Mouse (Mus musculus): ENCODE measurements around the gene Tmem204. TPM values are rescaled to one million over a fixed set of nuclear protein-coding genes. Genes with fewer than 3 reads are reported as not detected.
A peak's percentile ranks its signal among the peaks of the same experiment; 100 is the strongest.

Tmem204 gene
- polyA plus RNA-seq, 1 experiment from 2014 or later, result 6.1 TPM

DNA sequence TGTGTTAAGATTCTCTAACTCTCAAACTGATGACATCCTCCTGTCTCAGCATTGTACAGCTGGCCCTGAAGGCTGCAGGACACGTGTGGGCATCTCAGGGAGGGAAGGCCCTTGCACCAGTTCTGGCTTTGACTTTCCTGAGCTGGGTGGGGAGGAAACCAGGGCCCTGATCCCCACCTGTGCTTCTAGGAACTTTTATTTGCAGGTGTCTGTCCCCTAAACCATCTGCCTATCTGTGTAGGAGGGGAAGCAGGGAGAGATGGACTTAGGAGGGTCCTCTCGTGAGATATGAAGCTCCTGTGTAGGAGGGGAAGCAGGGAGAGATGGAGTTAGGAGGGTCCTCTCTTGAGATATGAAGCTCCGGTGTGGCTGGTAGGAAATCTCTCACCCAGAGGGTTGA, 504 bp downstream of the Tmem204 start:
- H3K27ac ChIP-seq, result peak overlapping the region; percentile 99
- H3K4me2 ChIP-seq, result no peak overlapping the region
- H3K9ac ChIP-seq, result no peak overlapping the region
- no peaks in the 10 kb centered on the region; the same call in 1 of the 2 replicates for H3K27me3 ChIP-seq (replicated peaks)
- H3K36me3 ChIP-seq, result peaks cover 1% of the 10 kb centered on the region; the same call in 1 of the 2 replicates
- ATAC-seq, result no peak
- H3K4me3 ChIP-seq, result no peak overlapping the region
- 60% methylated on average over 3 of the region's 3 CpGs for WGBS (ENCODE audit: insufficient replicate concordance)
- peaks cover 67% of the 10 kb centered on the region for H3K4me1 ChIP-seq
- H3K9me3 ChIP-seq (replicated peaks), result no peaks in the 10 kb centered on the region

DNA sequence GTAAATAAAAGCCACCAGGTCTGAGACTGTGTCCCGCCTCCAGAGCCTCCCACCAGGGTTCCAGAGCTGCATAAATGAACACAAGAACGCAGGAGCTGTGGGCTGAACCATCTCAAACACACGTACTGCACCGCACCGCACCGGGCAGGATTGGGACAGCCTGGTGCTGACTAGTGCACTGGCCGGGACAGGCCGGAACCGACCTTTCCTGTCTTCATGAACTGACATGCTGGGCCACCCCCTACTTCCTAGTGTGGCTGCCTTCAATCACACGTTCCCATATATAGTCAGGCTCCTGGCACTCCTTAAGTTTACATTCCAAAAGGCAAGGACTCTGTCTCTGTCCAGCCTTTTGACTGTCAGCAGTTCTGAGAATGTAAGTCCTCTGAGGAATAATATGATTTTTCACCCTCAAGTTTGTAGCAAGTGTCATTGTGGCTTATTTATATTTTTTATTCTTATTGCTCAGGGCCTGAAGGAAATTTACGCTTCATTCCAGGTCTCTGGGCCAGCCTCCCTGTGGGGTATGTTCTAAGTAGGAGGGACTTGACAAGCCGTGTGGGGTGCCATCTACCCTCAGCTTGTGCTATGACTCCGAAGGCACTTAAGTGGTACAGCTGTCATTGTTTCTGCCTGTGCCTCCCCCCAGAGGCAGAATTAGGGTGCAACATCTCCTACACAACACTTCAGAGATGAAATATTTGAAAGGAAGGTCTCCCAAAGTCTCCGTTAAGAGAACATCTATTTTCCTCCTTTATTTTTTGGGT, 1.1 kb downstream of the Tmem204 start:
- Histone ChIP-seq H3K4me3 (no peak overlapping the region), H3K27me3 (replicated peaks) (no peaks in the 10 kb centered on the region; the same call in 1 of the 2 replicates), H3K36me3 (no peaks in the 10 kb centered on the region; the same call in 1 of the 2 replicates), H3K27ac (peak overlapping the region; percentile 99), H3K4me1 (peaks cover 64% of the 10 kb centered on the region), H3K9me3 (replicated peaks) (no peaks in the 10 kb centered on the region), H3K4me2 (no peak overlapping the region), H3K9ac (no peak overlapping the region)
- 43% methylated on average over 14 of the region's 14 CpGs for WGBS (ENCODE audit: insufficient replicate concordance)
- ATAC-seq, result 0 out of 2 replicates have a peak, but pooled peaks have one; percentile 30

DNA sequence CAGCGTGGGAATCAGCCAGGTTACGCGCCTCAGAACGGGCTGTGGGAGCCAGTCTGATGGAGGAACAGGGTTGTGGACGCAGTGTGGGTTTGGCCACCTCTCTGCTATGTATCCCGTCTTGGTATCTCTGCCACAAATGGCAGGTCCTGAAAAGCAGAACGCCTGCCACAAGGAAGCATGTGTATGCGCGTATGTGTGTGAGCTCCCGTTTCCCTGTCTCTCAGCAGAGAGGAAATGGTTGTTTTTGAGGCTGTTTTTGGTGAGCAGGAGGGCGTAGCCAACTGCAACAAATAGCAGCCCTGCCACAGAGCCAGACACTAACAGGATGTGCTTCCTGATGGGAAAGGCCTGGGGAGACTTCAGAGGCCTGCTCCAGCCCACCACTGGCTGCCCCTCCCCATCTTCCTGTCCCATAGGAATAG, 2.4 kb downstream of the Tmem204 start:
- peaks cover 51% of the 10 kb centered on the region for H3K4me1 ChIP-seq
- no peak overlapping the region for H3K9ac ChIP-seq
- H3K36me3 ChIP-seq, result no peaks in the 10 kb centered on the region; the same call in 1 of the 2 replicates
- H3K27ac ChIP-seq, result peak overlapping the region; percentile 99
- no peaks in the 10 kb centered on the region; the same call in 1 of the 2 replicates for H3K27me3 ChIP-seq (replicated peaks)
- no peaks in the 10 kb centered on the region for H3K9me3 ChIP-seq (replicated peaks)
- ATAC-seq, result no peak
- peak overlapping the region; percentile 29 for H3K4me3 ChIP-seq
- WGBS (ENCODE audit: insufficient replicate concordance), result 50% methylated on average over 11 of the region's 11 CpGs
- H3K4me2 ChIP-seq, result peak overlapping the region; percentile 24

DNA sequence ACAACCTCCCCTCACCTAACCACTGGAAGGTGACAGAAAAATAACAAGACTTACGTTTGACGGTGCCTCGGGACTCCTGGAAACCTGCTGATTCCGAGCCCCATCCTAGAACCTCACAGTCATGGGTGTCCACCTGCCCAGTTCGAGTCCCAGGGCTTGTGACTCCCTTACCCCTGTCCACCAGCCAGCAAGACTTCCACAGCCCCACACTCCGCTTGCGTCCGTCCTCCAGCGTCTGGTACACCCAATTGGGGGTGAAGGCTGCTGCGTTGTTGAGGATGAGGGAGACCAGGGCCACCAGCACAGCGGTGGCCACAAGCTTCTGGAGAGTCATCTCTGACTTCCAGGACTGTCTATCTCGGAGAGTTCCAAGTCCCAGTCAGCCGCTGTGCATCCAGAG, 3.2 kb downstream of the Tmem204 start:
- peak overlapping the region; percentile 29 for H3K4me3 ChIP-seq
- H3K27me3 ChIP-seq (replicated peaks), result no peaks in the 10 kb centered on the region; the same call in 1 of the 2 replicates
- no peaks in the 10 kb centered on the region for H3K9me3 ChIP-seq (replicated peaks)
- H3K9ac ChIP-seq, result no peak overlapping the region
- no peak for ATAC-seq
- peaks cover 43% of the 10 kb centered on the region for H3K4me1 ChIP-seq
- peak overlapping the region; percentile 24 for H3K4me2 ChIP-seq
- H3K36me3 ChIP-seq, result no peaks in the 10 kb centered on the region; the same call in 1 of the 2 replicates
- H3K27ac ChIP-seq, result peak overlapping the region; percentile 99; the same call in 1 of the 2 replicates
- WGBS (ENCODE audit: insufficient replicate concordance), result 83% methylated on average over 13 of the region's 13 CpGs

DNA sequence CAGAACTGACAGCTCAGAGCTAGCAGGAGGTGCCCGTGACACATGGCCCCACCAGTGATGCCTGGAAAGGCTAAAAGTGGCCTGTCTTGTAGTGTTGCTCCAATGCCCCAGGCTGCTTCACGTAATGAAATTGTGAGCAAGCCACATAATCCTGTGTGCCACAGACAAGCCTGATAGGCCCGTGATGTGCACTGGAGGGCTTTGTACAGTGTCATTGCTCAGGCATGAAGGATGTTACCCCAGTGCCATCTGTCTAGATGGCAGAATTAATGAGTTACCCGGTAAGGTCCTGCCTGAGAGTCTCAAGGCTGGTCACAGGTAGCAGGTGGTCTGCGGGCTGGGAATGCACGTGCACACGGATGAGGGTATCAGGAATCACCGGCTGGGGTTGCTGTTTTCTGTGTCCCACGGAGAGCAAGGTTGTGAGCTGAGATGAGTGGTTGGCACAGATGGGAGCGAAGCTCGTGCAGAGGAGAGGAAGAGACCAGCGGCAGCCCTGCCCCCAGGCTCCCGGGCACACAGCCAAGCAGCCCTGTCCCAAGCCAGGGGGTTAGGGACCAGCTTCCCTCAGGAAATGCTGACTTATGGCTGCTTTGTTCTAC, 5.5 kb downstream of the Tmem204 start:
- 69% methylated on average over 13 of the region's 13 CpGs for WGBS (ENCODE audit: insufficient replicate concordance)
- Histone ChIP-seq H3K27ac (no peak overlapping the region), H3K4me1 (peaks cover 25% of the 10 kb centered on the region), H3K4me2 (peak overlapping the region; percentile 34; the same call in 1 of the 2 replicates), H3K9ac (no peak overlapping the region), H3K36me3 (no peaks in the 10 kb centered on the region; the same call in 1 of the 2 replicates), H3K9me3 (replicated peaks) (no peaks in the 10 kb centered on the region), H3K27me3 (replicated peaks) (no peaks in the 10 kb centered on the region; the same call in 1 of the 2 replicates), H3K4me3 (no peak overlapping the region)
- no peak for ATAC-seq

DNA sequence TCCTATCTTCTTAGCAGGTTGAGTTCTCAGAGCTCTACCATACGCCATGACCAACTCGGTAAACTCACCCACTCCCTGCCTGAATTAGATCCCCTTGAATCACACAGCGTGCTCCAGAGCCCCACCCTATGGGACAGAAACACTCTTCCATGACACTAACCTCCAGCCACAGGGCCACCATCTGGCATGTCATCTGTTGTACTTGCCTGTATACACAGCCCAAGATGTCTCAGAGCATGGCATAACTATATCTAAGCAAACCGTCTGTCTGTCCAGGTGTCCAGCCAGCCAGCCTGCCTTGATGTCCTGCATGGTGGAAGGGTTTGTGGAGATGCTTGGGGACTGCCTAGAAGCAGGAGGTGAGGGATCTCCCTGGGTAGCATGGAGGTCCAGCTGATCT, 6.5 kb downstream of the Tmem204 start:
- Histone ChIP-seq H3K36me3 (no peaks in the 10 kb centered on the region; the same call in 1 of the 2 replicates), H3K9me3 (replicated peaks) (no peaks in the 10 kb centered on the region), H3K4me1 (peaks cover 17% of the 10 kb centered on the region), H3K27ac (no peak overlapping the region), H3K4me2 (no peak overlapping the region), H3K9ac (no peak overlapping the region), H3K4me3 (no peak overlapping the region), H3K27me3 (replicated peaks) (no peaks in the 10 kb centered on the region; the same call in 1 of the 2 replicates)
- ATAC-seq, result no peak
- 86% methylated on average over 4 of the region's 4 CpGs for WGBS (ENCODE audit: insufficient replicate concordance)

DNA sequence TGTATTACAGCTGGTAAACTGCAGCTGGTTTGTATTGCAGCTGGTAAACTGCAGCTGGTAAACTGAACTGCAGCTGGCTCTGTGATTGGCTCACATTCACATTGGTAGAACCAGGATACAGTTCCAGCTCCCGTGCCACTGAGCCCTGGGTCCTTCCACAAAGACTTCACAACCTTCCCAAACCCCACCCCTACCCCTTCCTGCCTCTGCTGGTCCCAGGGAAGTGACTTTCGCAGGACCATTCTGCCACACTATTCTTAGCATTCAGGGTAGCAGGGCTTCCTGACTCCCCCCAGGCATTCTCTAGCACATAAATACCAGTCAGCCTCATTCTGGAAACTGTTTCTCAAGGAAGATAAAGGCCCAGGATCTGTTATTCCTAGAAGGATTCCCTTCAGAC, 14.7 kb downstream of the Tmem204 start:
- no peak overlapping the region for H3K27ac ChIP-seq
- WGBS (ENCODE audit: insufficient replicate concordance), result 50% methylated on average over 2 of the region's 2 CpGs
- H3K27me3 ChIP-seq (replicated peaks), result no peaks in the 10 kb centered on the region
- no peak for ATAC-seq
- H3K9ac ChIP-seq, result no peak overlapping the region
- H3K9me3 ChIP-seq (replicated peaks), result no peaks in the 10 kb centered on the region
- H3K4me2 ChIP-seq, result no peak overlapping the region
- H3K4me1 ChIP-seq, result peaks cover 36% of the 10 kb centered on the region
- peaks cover 9% of the 10 kb centered on the region; the same call in 1 of the 2 replicates for H3K36me3 ChIP-seq
- no peak overlapping the region for H3K4me3 ChIP-seq

DNA sequence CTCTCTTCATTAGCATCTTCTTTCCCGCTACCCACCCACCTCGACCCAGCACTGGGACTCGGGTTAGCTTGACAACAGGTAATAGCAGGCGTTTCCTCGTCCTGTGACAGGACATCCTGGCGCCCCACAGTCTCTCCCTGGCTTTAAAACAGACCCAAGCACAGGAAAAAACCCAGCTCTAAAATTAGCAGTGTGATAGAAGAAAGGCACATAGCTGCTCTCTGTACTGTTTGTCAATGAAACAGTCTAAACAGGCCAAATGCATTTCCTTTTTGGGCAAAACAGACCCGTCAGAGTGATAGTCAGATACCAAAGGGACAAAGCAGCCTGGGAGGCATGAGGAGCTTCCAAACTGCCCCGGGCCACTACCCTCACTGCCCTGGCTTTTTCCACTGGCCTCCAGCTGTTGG, 15.9 kb downstream of the Tmem204 start:
- H3K27me3 ChIP-seq (replicated peaks), result no peaks in the 10 kb centered on the region
- 40% methylated on average over 8 of the region's 8 CpGs for WGBS (ENCODE audit: insufficient replicate concordance)
- H3K4me3 ChIP-seq, result no peak overlapping the region
- H3K4me2 ChIP-seq, result no peak overlapping the region
- no peak for ATAC-seq
- no peaks in the 10 kb centered on the region for H3K9me3 ChIP-seq (replicated peaks)
- H3K27ac ChIP-seq, result peak overlapping the region; percentile 23; the same call in 1 of the 2 replicates
- H3K36me3 ChIP-seq, result peaks cover 10% of the 10 kb centered on the region; the same call in 1 of the 2 replicates
- H3K9ac ChIP-seq, result no peak overlapping the region
- H3K4me1 ChIP-seq, result peaks cover 37% of the 10 kb centered on the region

DNA sequence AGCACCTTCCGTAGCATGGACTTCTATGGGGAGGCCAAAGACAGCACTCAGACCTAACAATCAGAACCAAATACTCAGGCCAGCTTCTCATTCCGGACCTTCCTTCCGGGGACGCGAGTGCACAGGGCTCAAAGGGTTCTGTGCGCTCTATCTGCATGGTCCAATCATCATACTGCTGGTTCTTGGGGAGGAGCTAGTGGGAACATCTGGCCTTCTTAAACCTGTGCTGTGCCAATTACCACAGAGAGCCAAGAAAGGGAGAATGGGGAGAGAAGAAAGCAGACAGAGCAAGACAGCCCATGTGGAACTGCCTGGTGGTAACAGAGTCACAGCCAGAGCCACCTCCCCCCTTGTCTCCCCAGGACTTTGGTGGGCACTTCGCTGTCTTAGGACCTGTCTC, 16.8 kb downstream of the Tmem204 start:
- H3K4me2 ChIP-seq, result no peak overlapping the region
- H3K4me1 ChIP-seq, result peaks cover 37% of the 10 kb centered on the region
- no peak overlapping the region for H3K9ac ChIP-seq
- ATAC-seq, result no peak
- H3K36me3 ChIP-seq, result peaks cover 13% of the 10 kb centered on the region; the same call in 1 of the 2 replicates
- WGBS (ENCODE audit: insufficient replicate concordance), result 75% methylated on average over 7 of the region's 7 CpGs
- H3K27ac ChIP-seq, result no peak overlapping the region
- no peak overlapping the region for H3K4me3 ChIP-seq
- H3K27me3 ChIP-seq (replicated peaks), result no peaks in the 10 kb centered on the region
- no peaks in the 10 kb centered on the region for H3K9me3 ChIP-seq (replicated peaks)

DNA sequence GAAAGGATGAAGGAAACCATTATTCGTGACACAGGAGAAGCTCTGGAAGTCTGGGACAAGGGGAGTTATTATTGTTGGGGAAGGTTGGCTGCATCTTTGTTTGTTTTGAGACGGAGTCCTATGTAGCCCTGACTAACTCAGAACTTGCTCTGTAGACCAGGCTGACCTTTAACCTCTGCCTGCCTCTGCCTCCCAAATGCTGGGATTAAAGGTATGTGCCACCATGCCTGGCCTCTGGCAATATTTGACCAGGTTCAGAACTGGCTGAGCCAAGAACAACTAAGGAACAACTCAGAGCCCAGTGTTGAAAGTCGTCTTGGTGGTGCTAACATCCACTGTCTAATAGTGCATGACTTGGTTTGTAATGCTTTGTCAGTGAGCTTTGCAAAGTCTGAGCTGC, 18.2 kb downstream of the Tmem204 start:
- Histone ChIP-seq H3K4me2 (no peak overlapping the region), H3K9ac (no peak overlapping the region), H3K4me3 (no peak overlapping the region), H3K27ac (0 out of 2 replicates have a peak overlapping the region, but pooled peaks have one; percentile 21), H3K36me3 (peaks cover 13% of the 10 kb centered on the region; the same call in 1 of the 2 replicates), H3K9me3 (replicated peaks) (no peaks in the 10 kb centered on the region), H3K27me3 (replicated peaks) (no peaks in the 10 kb centered on the region), H3K4me1 (peaks cover 37% of the 10 kb centered on the region)
- WGBS (ENCODE audit: insufficient replicate concordance), result 66% methylated on average over 3 of the region's 3 CpGs
- ATAC-seq, result no peak

DNA sequence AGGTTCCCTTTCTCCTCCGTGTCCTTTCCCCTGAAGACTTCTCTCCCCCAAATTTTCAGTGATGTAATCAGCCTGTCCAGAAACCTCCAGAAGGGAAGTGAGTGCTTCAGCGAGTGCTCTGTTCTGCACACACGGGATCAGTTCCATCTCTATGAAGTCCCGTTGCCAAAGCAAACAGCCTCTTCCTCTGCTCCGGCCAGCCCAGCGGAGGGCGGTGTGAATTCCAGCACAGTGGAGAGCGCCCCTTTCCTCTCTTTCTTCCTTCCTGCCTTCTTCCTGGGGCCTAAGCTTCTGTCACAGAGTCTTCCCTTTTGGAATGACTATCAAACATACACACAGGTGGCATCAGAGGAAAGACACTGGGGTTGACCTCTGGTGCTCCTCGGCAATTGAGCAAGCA, 19.0 kb downstream of the Tmem204 start:
- ATAC-seq, result no peak
- no peaks in the 10 kb centered on the region for H3K27me3 ChIP-seq (replicated peaks)
- 53% methylated on average over 9 of the region's 9 CpGs for WGBS (ENCODE audit: insufficient replicate concordance)
- H3K9me3 ChIP-seq (replicated peaks), result no peaks in the 10 kb centered on the region
- peaks cover 14% of the 10 kb centered on the region; the same call in 1 of the 2 replicates for H3K36me3 ChIP-seq
- no peak overlapping the region for H3K9ac ChIP-seq
- H3K4me1 ChIP-seq, result peaks cover 37% of the 10 kb centered on the region
- H3K4me2 ChIP-seq, result no peak overlapping the region
- H3K27ac ChIP-seq, result no peak overlapping the region
- H3K4me3 ChIP-seq, result no peak overlapping the region

DNA sequence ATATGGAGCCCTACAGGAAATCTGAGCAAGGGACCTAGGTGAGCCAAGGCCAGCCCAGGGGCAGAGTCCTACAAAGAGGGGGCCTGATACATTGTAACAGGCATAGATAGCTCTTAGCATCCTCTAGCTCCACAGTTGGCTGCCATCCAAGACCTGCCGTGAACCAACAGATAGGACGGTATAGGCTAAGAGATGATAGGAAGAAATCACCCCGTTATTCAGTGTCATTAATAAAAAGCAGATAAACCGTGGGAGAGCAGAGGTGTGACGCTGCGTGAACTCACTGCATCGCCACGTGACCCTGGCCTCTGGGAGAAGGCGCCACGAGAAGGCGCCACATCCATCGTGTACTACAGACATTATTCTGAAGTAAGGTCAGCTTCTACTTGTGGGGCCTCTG, 19.5 kb downstream of the Tmem204 start:
- WGBS (ENCODE audit: insufficient replicate concordance), result 77% methylated on average over 12 of the region's 12 CpGs
- Histone ChIP-seq H3K4me1 (peaks cover 37% of the 10 kb centered on the region), H3K4me2 (no peak overlapping the region), H3K4me3 (no peak overlapping the region), H3K9me3 (replicated peaks) (no peaks in the 10 kb centered on the region), H3K9ac (no peak overlapping the region), H3K36me3 (peaks cover 19% of the 10 kb centered on the region), H3K27ac (no peak overlapping the region), H3K27me3 (replicated peaks) (no peaks in the 10 kb centered on the region)
- ATAC-seq, result no peak
